Mouse (Mus musculus) midbrain, embryonic 16.5 days (tissue): ENCODE measurements around the gene Rpap1. TPM values are rescaled to one million over a fixed set of nuclear protein-coding genes. Genes with fewer than 3 reads are reported as not detected.
A peak's percentile ranks its signal among the peaks of the same experiment; 100 is the strongest.

Experiments
- ATAC-seq: fragments of 200-750 bp; cut with Nextera tagmentation; 2 replicates; pipeline ENCODE4 v1.8.0; 2017; ENCODE audit warnings: moderate TSS enrichment
- H3K27ac ChIP-seq: fragments of 300-500 bp; sonication (generic); 2 replicates; pipeline ENCODE4 v1.5.1; 2014; ENCODE audit warnings: mild to moderate bottlenecking, low read length, mixed read lengths
- H3K27me3 ChIP-seq: fragments of 300-500 bp; sonication (generic); 2 replicates; pipeline ENCODE4 v1.6.1; 2014; ENCODE audit warnings: low read depth, low read length, mixed read lengths; ENCODE audit not compliant: control insufficient read depth, insufficient read depth
- H3K36me3 ChIP-seq: fragments of 300-500 bp; sonication (generic); 2 replicates; pipeline ENCODE4 v1.6.1; 2014; ENCODE audit warnings: mild to moderate bottlenecking, low read length, moderate library complexity, mixed read lengths; ENCODE audit not compliant: control insufficient read depth, insufficient read depth
- H3K4me1 ChIP-seq: fragments of 300-500 bp; sonication (generic); 2 replicates; pipeline ENCODE4 v1.6.1; 2014; ENCODE audit warnings: mild to moderate bottlenecking, low read length, mixed read lengths; ENCODE audit not compliant: control insufficient read depth, insufficient read depth
- H3K4me2 ChIP-seq: fragments of 300-500 bp; sonication (generic); 2 replicates; pipeline ENCODE4 v1.6.1; 2014; ENCODE audit warnings: mild to moderate bottlenecking, low read length, mixed read lengths
- H3K4me3 ChIP-seq: fragments of 300-500 bp; sonication (generic); 2 replicates; pipeline ENCODE4 v1.5.1; 2014; ENCODE audit warnings: low read depth, mild to moderate bottlenecking, low read length, moderate library complexity, mixed read lengths
- H3K9ac ChIP-seq: fragments of 300-500 bp; sonication (generic); 2 replicates; pipeline ENCODE4 v1.6.1; 2014; ENCODE audit warnings: low read depth, low read length, mixed read lengths
- H3K9me3 ChIP-seq: fragments of 300-500 bp; sonication (generic); replicated peaks from 2 replicates; pipeline ENCODE4 v1.6.1; 2014; ENCODE audit warnings: mild to moderate bottlenecking, low read length, mixed read lengths; ENCODE audit not compliant: control insufficient read depth, poor library complexity, severe bottlenecking
- WGBS: fragments of 180-500 bp; shearing (Covaris S2); extraction: QIAGEN DNeasy Blood & Tissue Kit; methylation state at CpG from one replicate; pipeline ENCODE4 v1.1.7; 2014; 5-methylcytosine and 5-hydroxymethylcytosine counted together
- polyA plus RNA-seq: library from polyadenylated mRNA; unstranded; fragments of >200 nt; fragmentation: Nextera tagmentation; extraction: Ambion mirVana; gene quantifications from 2 replicates; pipeline ENCODE4 v1.2.1, GENCODE M21; 2015

Gene Rpap1
- polyA plus RNA-seq = 16.9 and 17.5 TPM in 2 replicates

- peak within 1 kb of the TSS; percentile 80 for H3K4me2 ChIP-seq
- WGBS = under 1% methylated on average over 44 of the region's 44 CpGs
- peak within 1 kb of the TSS; percentile 71 for H3K4me3 ChIP-seq
- H3K9me3 ChIP-seq = no peaks in the 10 kb centered on the region
- peak within 1 kb of the TSS; percentile 77 for H3K9ac ChIP-seq
- no peaks in the 10 kb centered on the region for H3K27me3 ChIP-seq
- ATAC-seq = peak; percentile 98
- H3K4me1 ChIP-seq = peaks cover 11% of the 10 kb centered on the region; the same call in 1 of the 2 replicates
- peak within 1 kb of the TSS; percentile 85 for H3K27ac ChIP-seq
- H3K36me3 ChIP-seq = no peaks in the 10 kb centered on the region; the same call in 1 of the 2 replicates
These were observed at the start of gene Rpap1 for GRCm38 (mm10) chr2:119787206-119787883. Gene Rpap1, minus strand, starts transcription at chr2:119787537.

GRCm38 (mm10) chr2:119834231-119834630, 46.9 kb upstream of the Rpap1 start:
- no peak overlapping the region for H3K9ac ChIP-seq
- no peaks in the 10 kb centered on the region for H3K9me3 ChIP-seq
- H3K4me1 ChIP-seq = no peaks in the 10 kb centered on the region
- 94% methylated on average over 4 of the region's 4 CpGs for WGBS
- H3K27me3 ChIP-seq = no peaks in the 10 kb centered on the region
- H3K27ac ChIP-seq = no peak overlapping the region
- no peak overlapping the region for H3K4me3 ChIP-seq
- H3K36me3 ChIP-seq = no peaks in the 10 kb centered on the region
- ATAC-seq = no peak
- no peak overlapping the region for H3K4me2 ChIP-seq

- Histone ChIP-seq H3K9ac (no peak overlapping the region), H3K27ac (no peak overlapping the region), H3K4me2 (no peak overlapping the region), H3K4me1 (no peaks in the 10 kb centered on the region), H3K36me3 (no peaks in the 10 kb centered on the region), H3K27me3 (no peaks in the 10 kb centered on the region), H3K9me3 (no peaks in the 10 kb centered on the region), H3K4me3 (no peak overlapping the region)
- WGBS = 82% methylated on average over 2 of the region's 2 CpGs
- ATAC-seq = no peak
These were observed 43.2 kb upstream of the Rpap1 start for GRCm38 (mm10) chr2:119830579-119830978.

- Histone ChIP-seq H3K4me2 (no peak overlapping the region), H3K27me3 (no peaks in the 10 kb centered on the region), H3K9me3 (no peaks in the 10 kb centered on the region), H3K36me3 (peaks cover 4% of the 10 kb centered on the region; the same call in 1 of the 2 replicates), H3K4me1 (no peaks in the 10 kb centered on the region), H3K9ac (no peak overlapping the region), H3K4me3 (no peak overlapping the region), H3K27ac (no peak overlapping the region)
- WGBS = 80% methylated on average over 9 of the region's 9 CpGs
- ATAC-seq = no peak
These were observed 33.8 kb upstream of the Rpap1 start for GRCm38 (mm10) chr2:119821136-119821535.

GRCm38 (mm10) chr2:119818668-119819272, 31.4 kb upstream of the Rpap1 start:
- Histone ChIP-seq H3K27me3 (no peaks in the 10 kb centered on the region), H3K36me3 (peaks cover 4% of the 10 kb centered on the region; the same call in 1 of the 2 replicates), H3K9me3 (no peaks in the 10 kb centered on the region), H3K27ac (no peak overlapping the region), H3K4me2 (no peak overlapping the region), H3K4me1 (no peaks in the 10 kb centered on the region), H3K4me3 (no peak overlapping the region), H3K9ac (no peak overlapping the region)
- ATAC-seq = no peak
- WGBS = 72% methylated on average over 9 of the region's 9 CpGs

GRCm38 (mm10) chr2:119817047-119817446, 29.7 kb upstream of the Rpap1 start:
- no peaks in the 10 kb centered on the region for H3K9me3 ChIP-seq
- whole genome bisulfite sequencing = 80% methylated on average over 5 of the region's 5 CpGs
- H3K4me3 ChIP-seq = no peak overlapping the region
- peaks cover 7% of the 10 kb centered on the region; the same call in 1 of the 2 replicates for H3K36me3 ChIP-seq
- H3K27ac ChIP-seq = peak overlapping the region; percentile 13; the same call in 1 of the 2 replicates
- no peaks in the 10 kb centered on the region for H3K4me1 ChIP-seq
- peak; percentile 84 for ATAC-seq
- H3K4me2 ChIP-seq = no peak overlapping the region
- H3K9ac ChIP-seq = no peak overlapping the region
- no peaks in the 10 kb centered on the region for H3K27me3 ChIP-seq

- ATAC-seq = no peak
- Histone ChIP-seq H3K27me3 (no peaks in the 10 kb centered on the region), H3K36me3 (peaks cover 9% of the 10 kb centered on the region; the same call in 1 of the 2 replicates), H3K9me3 (no peaks in the 10 kb centered on the region), H3K9ac (no peak overlapping the region), H3K4me2 (no peak overlapping the region), H3K27ac (no peak overlapping the region; the same call in 1 of the 2 replicates), H3K4me3 (no peak overlapping the region), H3K4me1 (no peaks in the 10 kb centered on the region)
- 93% methylated on average over 13 of the region's 13 CpGs for WGBS
These were observed 29.3 kb upstream of the Rpap1 start for GRCm38 (mm10) chr2:119816611-119817010.

- Histone ChIP-seq H3K4me1 (no peaks in the 10 kb centered on the region), H3K4me3 (no peak overlapping the region), H3K9me3 (no peaks in the 10 kb centered on the region), H3K27ac (no peak overlapping the region; the same call in 1 of the 2 replicates), H3K4me2 (no peak overlapping the region), H3K36me3 (peaks cover 11% of the 10 kb centered on the region; the same call in 1 of the 2 replicates), H3K9ac (no peak overlapping the region), H3K27me3 (no peaks in the 10 kb centered on the region)
- 76% methylated on average over 7 of the region's 7 CpGs for WGBS
- ATAC-seq = 0 out of 2 replicates have a peak, but pooled peaks have one; percentile 54
These were observed 27.1 kb upstream of the Rpap1 start for GRCm38 (mm10) chr2:119814376-119814933.
